Mouse (Mus musculus) cerebellum, adult 18-20 months (tissue): Measurements from ENCODE around the gene Yod1.

ENCODE experiments used
- DNase-seq, 2 experiments: peaks; one replicate each; pipeline ENCODE4 v3.0.0; 2021

Yod1 gene

DNA sequence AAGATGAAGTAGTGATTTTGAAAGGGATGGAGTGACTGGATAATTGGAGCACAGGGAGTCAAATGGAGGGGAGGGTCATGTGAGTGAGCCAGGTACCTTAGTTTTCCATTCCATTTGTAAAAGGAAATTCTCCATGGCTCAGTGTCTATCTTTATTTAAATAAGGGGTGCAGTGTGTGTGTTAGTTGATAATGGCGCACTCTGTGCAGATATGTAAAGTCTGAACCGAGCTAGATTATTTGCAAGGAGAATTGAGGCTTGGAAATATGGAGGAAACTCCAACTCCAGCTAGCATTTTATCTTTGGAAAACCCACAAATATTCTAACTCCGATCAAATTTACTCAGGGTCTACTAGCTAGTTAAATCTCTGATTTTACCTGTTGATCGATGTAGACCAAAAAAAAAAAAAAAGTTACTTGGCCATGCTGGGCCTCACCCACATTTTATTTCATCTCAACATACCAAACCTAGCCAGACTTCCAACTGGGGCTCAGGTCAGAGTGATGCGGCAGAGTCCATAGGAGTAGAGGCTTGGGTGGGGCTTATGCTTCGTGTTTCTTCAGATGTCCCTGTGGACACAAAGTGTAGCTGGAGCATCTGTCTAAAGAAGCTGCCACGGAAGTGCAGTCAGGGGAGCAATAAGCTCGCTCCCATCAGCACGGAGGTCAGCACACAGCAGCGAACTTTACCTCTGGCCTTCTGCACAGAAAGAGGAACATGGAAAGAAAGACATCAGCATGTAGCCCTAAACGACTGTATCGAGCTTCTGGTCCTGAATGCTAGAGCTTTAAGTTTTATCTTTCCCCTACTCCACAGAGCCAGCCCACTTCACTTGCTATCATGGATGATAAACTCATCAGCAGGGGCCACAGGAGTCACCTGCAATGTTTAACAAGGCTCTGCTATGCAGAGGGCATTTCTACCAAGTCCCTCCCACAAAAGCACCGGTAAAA, 15.9 kb downstream of the Yod1 start:
- no peak for DNase-seq

DNA sequence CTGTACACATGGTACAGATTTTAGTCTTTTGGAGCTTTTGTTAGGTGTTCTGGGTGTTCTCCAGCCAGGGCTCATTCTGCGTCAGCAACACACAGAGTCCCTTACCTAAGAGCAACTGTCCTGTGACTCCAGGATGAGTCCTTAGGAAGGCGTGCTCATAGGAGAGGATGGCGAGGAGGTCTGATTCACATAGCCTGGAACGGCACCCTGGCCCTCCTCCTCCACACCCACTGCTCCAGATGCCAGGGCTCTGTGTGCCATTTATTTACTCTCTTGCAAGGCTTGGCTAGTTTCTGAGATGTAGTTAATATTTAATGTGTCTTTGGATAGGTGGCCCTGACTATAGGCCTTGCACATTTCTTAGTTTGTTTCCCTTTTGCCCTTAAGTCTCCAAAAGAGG, 16.5 kb downstream of the Yod1 start:
- no peak for DNase-seq

DNA sequence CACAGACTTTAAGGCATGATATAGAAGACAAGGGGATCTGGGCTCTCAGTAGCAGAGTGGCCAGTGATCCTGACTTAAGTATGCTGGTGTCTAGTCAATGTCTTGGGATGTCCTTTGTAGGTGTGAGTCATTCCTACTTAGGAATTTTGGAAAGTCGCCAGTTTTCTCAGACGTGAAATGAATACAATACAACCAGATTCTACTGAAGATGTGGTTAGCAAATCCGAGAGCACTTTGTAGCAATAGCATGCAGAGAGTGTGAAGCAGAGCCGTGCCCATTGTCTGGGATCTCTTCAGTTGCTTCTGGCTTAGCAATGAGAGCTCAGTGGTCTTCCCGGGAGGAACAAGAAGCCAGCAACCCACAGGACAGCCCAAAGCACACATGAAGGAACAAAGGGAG, 17.3 kb downstream of the Yod1 start:
- no peak for DNase-seq

DNA sequence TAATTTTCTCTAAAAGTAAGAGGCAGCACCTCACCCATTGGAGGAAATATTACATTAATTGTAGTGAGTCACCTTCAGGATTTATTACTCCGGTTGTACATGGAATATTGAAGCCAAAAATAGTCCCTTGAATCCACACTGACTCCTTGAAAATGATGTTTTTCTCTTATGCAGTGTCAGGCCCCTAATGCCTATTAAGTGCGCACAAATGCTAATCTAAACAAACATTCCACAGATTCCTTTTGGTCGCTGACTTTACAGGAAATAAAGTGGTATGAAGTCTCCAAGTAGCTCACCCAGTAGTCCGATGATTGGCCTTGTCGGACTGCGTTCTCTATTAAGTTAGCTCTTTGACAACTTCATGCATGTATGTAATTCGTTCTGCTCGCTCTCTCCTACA, 17.7 kb downstream of the Yod1 start:
- DNase-seq, result no peak

DNA sequence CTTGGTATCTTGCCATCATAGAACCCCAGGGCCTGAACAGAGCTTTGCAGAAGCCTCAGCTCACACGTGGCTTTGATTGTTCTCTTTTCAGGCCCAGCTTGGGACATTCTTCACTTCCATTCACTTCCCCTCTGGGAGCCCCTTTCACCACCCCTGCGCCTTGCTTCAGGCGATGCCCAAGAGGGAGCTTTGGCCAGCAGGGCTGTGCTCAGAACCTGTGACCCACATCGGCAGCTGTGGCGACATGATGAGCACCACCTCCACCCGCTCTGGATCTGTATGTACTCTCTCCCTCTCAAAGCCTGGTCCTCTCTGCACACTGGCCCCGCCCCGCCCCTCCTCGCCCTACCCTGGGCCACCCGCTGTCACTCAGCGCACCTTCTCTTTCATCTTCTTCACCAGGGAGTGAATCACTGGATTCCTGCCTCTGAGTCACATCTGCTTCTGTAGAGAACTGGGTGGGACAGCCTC, 20.3 kb downstream of the Yod1 start:
- no peak for DNase-seq

DNA sequence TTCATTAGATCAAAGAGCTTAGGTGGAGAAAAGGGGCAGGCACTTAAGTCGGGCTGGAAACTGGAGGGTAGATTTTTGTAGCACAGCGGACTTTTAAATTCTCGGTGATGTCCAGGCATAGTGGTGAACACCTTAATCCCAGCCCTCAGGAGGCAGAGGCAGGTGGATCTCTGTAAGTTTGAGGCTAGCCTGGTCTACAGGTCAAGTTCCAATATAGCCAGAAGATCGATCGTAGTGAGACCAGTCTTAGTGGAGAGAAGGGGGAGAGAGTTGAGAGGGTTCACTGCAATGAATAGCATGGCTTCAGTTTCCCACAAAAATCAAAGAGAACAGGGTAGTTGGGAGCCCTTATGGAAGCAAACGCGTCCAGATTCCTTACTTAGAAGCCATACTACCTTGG, 20.8 kb downstream of the Yod1 start:
- no peak for DNase-seq

DNA sequence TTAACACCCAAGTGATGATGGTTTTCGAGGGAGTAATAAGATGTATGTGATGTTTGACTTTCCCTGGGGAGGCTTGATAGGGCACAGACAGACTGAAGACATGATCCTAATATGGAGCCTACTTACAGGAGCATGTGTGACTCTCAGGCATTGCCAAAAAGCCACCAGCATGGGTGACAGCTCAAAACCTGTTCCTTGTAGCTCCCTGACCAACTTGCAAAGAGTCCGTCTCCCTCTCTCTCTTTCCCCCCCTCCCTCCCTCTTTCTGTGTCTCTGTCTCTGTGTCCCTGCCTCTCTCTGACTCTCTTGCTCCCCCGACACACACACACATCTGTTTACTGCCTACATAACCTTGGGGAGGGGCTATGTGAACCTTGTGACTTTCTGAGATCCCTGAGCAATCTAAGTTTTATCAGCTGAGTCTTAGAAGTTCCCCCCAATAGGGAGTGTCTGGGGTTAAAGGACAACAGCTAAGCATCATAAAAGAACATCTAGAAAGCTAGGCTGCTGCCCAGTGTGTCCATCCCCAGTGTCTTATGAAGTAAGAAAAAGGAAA, 21.5 kb downstream of the Yod1 start:
- DNase-seq, result no peak

DNA sequence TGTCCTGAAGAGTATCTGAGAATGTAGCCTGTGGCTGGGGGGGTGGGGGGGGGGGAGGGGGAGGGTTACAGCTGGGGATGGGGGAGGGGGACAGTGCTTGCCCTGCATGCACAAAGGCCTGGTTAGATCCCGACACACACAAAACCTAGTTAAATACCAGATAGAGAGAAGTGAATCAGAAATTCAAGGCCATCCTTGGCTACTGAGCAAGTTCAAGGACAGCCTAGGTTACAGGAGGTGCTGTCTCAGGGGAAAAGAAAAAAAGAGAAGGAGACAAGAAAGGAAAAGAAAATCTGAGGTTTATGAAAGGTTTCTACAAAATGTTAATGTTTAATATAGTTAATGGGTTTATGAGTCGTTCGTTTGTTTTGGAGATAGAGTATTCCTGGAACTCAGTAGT, 22.5 kb downstream of the Yod1 start:
- no peak for DNase-seq

DNA sequence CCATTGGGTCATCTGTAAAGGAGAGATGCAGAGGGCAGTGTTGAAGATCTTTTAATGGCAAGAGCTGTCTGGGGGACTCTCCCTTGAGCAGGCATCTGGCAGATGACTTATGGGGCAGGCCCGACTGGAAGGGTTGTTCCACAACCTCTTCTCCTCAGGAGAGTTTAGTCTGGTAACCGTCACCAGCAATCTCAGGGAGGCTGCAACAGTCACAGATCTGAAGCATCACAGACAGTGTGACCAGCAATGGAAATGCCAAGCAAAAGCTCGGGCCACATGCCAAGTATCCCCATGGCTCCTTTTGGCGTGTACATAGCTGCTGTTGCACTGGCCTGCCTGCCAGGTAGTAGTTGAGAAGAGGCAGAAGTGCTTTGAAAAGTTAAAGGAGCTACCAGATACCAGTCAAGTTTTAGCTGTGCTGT, 23.1 kb downstream of the Yod1 start:
- DNase-seq, result peak; percentile 65 to 69

DNA sequence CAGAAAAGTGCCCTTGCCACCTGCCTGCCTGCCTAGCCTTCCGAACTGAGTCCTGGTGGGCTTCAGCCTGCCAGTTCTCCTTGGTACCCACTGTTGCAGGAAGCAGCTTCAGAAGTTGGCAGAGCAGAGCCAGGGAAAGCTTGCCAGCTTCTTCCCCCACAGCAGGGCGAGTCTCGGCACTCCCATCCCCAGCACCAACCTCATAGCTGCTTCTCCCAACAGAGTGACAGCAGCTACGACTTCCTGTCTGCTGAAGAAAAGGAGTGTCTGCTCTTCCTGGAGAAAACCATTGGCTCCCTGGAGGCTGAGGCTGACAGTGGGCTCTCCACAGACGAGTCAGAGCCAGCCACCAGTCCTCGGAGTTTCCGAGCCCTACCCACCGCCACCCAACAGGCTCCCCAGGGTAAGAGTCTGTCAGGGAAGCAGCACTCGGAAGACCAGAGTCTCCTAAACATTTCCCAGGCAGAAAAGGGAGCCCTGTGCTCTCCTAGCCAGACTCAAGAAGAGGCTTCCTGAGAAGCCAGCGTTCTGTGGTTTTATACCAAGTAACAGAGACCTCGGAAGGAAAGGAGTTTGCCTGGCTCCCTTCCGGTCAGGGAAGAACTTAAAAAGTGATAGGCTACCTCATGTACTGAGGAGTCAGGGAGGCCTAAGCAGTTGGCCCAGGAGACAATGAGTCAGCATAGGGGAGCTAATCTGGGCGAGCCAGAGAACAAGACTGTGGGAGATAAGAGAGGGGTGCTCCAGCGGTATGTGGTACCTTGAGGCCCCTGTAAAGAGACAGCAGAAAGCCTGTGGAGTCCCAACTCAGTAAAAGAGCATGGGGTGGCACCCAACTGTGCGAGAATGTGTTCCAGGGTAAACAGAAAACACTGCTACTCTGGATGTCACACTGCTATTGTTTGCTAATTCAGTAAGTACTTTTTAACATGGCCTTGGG, 23.9 kb downstream of the Yod1 start:
- DNase-seq, result no peak

DNA sequence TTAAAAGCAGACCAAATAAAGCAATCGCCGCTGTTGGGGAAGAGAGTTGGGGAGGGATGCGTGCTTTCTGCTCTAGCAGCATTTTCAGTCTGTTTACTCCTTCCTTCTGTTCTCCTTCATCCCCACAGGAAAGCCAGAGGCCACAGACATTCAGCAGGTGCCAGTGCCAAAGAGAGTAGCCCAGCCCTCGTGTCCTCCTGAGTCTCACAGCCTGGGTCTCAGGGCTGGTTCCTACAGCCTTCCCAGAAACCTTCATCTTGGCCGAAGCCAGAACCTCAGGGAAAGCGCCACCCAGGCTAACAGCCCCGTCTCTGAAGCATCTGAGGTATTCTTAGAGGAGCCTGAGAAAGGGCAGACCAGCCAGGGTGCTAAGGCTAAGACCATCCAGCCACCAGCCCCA, 25.1 kb downstream of the Yod1 start:
- no peak for DNase-seq

DNA sequence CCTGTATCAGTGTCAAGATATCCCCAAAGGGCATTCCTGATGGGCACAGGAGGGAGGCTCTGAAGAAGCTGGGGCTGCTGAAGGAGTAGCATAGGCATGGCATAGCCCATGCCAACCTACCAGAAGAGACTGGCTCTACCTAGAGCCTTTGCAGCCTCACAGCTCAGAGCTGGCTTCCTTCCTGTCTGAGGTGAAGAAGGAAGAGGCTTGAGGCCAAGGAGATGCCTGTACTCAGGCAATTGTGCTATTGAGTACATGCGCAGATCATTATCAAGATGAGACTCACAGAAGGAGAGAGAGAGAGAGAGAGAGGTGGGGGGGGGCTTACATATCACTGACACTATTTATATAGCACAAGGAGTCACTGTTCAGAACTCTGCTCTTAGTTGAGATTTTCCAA, 26.6 kb downstream of the Yod1 start:
- no peak for DNase-seq

DNA sequence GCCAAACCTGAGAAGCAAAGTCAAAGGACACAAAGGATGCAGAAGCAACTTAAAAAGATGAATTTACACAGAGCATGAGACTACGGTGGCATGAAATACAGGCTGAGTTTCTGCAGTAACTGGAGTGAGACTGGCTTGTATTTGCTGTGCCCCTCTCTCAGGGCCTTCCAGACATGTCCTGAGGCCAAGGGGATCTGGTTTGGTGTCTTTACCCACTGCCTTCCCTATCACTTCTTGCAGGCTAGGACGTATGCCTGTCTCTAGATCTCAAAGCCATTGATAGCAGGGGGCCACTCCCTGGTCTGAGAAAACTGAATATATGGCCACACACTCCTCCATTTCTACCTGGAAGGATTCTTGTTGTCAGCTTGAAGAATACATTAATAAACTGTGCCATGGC, 27.1 kb downstream of the Yod1 start:
- DNase-seq, result no peak

DNA sequence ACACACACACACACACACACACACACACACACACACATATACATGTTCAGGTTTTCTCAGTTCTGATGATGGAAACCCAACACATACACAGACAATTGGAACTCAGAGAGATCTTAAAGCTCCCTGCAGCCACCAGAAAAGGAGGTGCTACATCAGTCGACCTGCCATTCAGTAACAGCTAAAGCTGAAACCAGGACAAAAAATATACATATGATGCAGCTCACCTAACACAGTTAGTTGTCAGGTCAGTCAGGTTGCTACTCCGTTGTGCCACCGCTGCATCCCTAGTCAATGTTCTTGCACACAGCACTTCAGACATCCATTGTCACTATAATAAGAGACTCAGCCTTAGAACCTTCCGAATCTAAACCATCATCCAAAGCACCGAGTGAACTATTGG, 27.8 kb downstream of the Yod1 start:
- no peak for DNase-seq

DNA sequence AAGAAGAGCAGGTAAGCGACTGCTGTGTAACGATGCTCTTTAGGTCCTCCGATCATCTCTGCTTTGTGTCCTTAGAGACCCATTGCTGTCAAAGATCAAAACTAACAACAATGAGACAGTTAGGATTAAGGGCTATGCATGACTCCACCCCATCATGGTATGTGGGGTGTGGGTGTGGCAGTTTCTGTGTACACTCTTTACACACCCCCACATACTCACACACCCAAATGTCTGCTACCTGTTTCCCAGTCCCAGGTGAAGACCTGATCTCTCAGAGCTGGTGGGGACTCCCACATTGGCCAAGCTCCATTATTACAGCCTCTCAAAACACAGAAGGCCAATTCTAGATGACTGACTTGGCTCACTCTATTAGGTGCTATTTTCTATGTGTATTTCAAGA, 28.5 kb downstream of the Yod1 start:
- DNase-seq, result no peak

DNA sequence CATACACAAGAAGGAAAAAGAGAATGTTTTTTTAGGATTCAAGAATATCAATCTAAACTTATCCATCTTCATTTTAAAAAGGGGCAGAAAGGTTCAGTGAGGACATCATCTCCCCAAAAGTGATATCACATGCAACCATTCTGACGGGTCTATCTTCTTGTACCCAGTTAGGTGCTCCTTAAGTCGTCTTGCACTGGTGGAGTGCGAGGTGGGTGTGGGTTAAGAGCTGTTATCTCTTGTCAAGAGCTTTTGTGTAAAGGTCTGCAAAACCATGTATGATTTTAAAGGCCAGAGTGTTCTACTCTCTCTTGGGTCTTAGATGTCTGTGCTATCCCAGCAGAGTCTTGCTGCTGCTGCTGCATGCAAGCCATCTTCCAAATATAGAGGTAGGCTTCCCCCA, 29.7 kb downstream of the Yod1 start:
- no peak for DNase-seq

DNA sequence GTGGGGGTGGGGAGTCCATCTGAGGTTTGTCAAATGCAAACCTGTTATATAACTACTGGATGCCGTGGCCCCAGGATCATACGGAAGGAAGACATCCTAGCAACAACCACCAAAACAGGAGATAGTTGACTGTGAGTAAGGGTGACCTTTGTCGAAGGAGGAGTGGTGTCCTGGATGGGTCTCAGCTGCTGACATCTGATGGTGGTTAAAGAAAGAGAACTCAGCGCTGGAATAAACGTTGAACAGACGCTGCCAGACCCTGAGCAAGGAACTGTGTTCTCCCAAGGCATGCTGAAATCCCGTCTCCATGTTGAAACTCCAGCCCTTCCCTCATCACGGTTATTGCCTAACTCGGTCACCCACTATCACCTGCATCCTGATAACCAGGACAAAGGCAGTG, 42.6 kb downstream of the Yod1 start:
- no peak for DNase-seq

DNA sequence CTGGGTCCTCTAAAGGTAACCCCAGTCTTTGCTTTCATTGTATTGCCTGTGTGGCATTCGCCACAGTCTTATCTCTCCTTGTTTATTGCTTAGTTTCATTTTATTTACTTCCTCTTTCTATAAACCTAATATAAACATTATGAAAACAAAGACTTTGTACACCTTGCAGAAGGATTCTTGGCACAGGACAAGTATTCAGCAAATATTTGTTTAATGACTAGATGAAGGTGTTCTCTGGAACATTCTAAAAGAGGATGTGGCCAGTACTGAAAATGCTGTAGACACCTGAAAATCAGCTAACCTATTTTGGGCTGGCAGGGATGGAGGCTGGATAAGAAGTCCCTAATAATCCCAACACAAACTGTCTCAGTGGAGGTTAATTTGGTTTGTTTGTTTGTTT, 44.5 kb downstream of the Yod1 start:
- DNase-seq, result no peak

DNA sequence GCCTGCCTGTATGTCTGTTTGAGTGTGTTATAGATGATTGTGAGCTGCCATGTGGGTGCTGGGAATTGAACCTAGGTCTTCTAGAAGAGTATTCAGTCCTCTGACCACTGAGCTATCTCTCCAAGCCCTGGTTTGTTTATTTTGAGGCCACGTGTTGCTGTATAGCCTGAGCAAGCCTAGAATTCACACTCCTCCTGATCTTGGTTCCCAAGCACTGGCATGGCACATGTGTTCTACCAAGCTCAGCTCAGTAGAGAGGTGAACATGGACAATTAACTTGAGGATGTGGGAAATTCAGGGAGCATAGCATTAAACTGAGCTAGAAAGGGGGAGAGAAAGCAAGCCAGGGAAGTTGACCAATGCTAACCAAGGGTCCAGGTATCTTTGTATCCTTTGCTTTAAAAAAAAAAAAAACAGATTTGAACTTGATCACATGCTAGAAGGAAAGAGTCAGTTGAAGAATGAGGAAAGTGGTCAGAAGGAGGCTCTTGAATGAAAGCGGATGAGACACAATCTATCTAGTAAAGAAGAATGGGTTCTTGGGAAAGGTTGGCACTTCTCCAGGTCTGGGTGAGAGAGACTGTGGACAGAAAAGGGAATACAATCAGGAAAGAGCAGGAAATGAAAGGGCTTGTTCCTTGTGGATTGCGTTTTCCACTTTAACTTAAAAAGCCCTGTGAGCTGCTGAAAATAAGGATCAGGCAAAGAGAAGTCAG, 45.1 kb downstream of the Yod1 start:
- DNase-seq, result no peak

DNA sequence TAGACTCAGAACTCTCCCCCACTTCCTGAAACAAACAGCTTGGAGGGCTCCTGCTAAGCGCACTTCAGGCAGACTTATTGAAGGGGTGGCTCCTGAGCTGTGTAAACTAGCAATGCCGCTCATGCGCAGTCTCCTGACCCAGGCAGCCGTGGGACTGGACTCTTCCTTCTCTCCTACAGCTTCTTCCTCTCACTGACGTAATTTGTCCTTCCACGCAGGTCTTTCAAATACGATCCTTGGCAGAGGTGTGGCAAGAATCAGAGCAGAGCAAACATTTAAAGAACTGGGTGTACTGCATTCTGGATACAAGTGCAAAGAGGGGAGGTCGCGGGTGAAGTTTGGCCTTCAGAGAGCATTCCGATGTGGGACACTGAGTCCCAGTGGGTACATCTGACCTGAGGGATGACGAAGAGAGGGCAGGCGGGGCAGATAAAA, 46.9 kb downstream of the Yod1 start:
- no peak for DNase-seq

DNA sequence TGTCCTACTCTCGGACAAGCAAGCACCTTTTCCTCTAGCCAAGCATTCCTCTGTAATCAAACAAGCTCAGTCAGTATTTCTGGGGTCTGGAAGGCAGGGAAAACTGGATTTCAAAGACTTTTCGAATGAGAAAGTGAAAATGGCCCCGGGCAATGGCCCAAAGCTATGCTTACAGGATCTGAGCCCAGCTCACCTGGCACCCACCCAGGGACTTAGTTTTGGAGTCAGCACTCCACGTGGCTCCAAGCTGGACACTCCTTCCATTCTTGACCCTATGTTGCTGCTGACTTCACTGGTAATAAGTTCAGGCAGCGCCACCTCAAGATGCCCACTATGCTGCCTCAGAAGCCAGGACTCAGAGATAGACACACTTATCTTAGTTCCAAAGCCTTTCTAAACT, 49.9 kb downstream of the Yod1 start:
- DNase-seq, result no peak

DNA sequence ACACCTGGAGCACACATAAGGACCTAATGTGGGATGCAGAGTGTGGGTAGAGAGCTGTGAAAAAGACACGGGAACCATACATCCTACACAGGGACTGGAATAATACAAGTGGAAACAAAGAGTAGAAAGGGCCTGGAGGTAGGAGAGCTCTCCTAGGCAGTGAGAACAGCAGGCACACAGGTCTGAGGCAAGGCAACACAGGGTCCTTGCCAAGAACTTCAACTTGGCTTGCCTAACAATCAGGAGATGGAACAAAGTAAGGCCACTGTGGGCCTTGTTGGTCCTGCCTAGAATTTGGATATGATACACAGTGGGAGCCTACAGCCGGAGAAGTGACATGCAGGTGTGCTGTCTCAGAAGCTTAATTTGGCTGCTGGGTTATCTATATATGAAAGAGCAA, 52.8 kb downstream of the Yod1 start:
- no peak for DNase-seq

DNA sequence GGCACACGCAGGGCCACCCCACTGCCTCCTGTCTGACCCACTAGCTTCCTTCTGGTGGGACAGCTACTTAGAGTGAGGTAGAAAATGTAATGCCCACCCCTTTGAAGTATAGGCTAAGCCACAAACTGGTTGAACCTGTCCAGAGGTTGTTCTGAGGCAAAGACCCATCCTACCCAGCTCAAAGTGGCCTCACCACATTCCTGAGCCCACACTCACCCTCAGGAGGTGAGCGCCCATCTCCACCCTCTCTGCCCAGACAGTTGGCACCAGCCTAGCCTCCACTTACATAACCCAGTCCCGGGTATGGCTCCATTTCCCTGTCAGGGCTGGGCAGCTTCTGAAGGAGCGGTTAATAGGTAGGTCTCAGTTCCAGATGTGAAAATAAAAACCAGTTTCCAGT, 53.4 kb downstream of the Yod1 start:
- DNase-seq, result no peak
